Mouse (Mus musculus) kidney, postnatal 0 days (tissue): ENCODE measurements around the gene Uchl4. TPM values are rescaled to one million over a fixed set of nuclear protein-coding genes. Genes with fewer than 3 reads are reported as not detected.

Experiments used
- ATAC-seq: fragments of 200-750 bp; cut with Nextera tagmentation; replicated peaks from 2 replicates; pipeline ENCODE4 v1.8.0; 2017; ENCODE audit warnings: low read depth, moderate number of reproducible peaks, moderate TSS enrichment, moderate library complexity; ENCODE audit not compliant: low FRiP score
- DNase-seq: peaks from one replicate; pipeline ENCODE4 v3.0.0-alpha.2; 2016; ENCODE audit warnings: low spot score
- H3K27ac ChIP-seq: fragments of 300-500 bp; sonication (generic); 2 replicates; pipeline ENCODE4 v1.5.1; 2014; ENCODE audit warnings: mild to moderate bottlenecking
- H3K27me3 ChIP-seq: fragments of 300-500 bp; sonication (generic); 2 replicates; pipeline ENCODE4 v1.6.1; 2014; ENCODE audit warnings: low read length, mixed read lengths; ENCODE audit not compliant: insufficient read depth
- H3K36me3 ChIP-seq: fragments of 300-500 bp; sonication (generic); 2 replicates; pipeline ENCODE4 v1.6.1; 2014; ENCODE audit warnings: low read length, mixed read lengths; ENCODE audit not compliant: insufficient read depth
- H3K4me1 ChIP-seq: fragments of 300-500 bp; sonication (generic); replicated peaks from 2 replicates; pipeline ENCODE4 v1.6.1; 2014; ENCODE audit warnings: antibody characterized with exemption, low read length, mixed read lengths; ENCODE audit not compliant: insufficient read depth
- H3K4me2 ChIP-seq: fragments of 300-500 bp; sonication (generic); 2 replicates; pipeline ENCODE4 v1.6.1; 2014; ENCODE audit warnings: mild to moderate bottlenecking, low read length, moderate library complexity, mixed read lengths
- H3K4me3 ChIP-seq: fragments of 300-500 bp; sonication (generic); replicated peaks from 2 replicates; pipeline ENCODE4 v1.5.1; 2014; ENCODE audit warnings: low read depth, low read length
- H3K9ac ChIP-seq: fragments of 300-500 bp; sonication (generic); 2 replicates; pipeline ENCODE4 v1.6.1; 2014; ENCODE audit warnings: low read depth, low read length
- H3K9me3 ChIP-seq: fragments of 300-500 bp; sonication (generic); replicated peaks from 2 replicates; pipeline ENCODE4 v1.6.1; 2016; ENCODE audit warnings: low read length, inconsistent platforms, mixed read lengths
- CTCF ChIP-seq: IDR thresholded peaks from 2 replicates; pipeline ENCODE4 v1.5.1; 2016; ENCODE audit warnings: antibody characterized with exemption, low read depth, mild to moderate bottlenecking, moderate library complexity
- WGBS: fragments of 180-500 bp; shearing (Covaris S2); extraction: QIAGEN DNeasy Blood & Tissue Kit; methylation state at CpG from one replicate; pipeline ENCODE4 v1.1.7; 2014; 5-methylcytosine and 5-hydroxymethylcytosine counted together
- polyA plus RNA-seq: library from polyadenylated mRNA; unstranded; fragments of >200 nt; fragmentation: Nextera tagmentation; extraction: Ambion mirVana; gene quantifications from 2 replicates; pipeline ENCODE4 v1.2.1, GENCODE M21; 2015

Gene Uchl4
- polyA plus RNA-seq, 1 experiment from 2014 or later, result 1.3 TPM

GRCm38 (mm10) chr9:64236056-64236455, 1.1 kb downstream of the Uchl4 start:
- no peak for ATAC-seq
- H3K27ac ChIP-seq, result no peak overlapping the region
- H3K4me1 ChIP-seq, result peaks cover 30% of the 10 kb centered on the region
- no peak overlapping the region for H3K9ac ChIP-seq
- H3K27me3 ChIP-seq, result no peaks in the 10 kb centered on the region
- no peak overlapping the region for H3K4me3 ChIP-seq
- no peak for TF ChIP-seq CTCF
- no peak for DNase-seq
- 98% methylated on average over 7 of the region's 7 CpGs for WGBS
- H3K9me3 ChIP-seq, result no peaks in the 10 kb centered on the region
- H3K4me2 ChIP-seq, result no peak overlapping the region
- H3K36me3 ChIP-seq, result no peaks in the 10 kb centered on the region

DNA sequence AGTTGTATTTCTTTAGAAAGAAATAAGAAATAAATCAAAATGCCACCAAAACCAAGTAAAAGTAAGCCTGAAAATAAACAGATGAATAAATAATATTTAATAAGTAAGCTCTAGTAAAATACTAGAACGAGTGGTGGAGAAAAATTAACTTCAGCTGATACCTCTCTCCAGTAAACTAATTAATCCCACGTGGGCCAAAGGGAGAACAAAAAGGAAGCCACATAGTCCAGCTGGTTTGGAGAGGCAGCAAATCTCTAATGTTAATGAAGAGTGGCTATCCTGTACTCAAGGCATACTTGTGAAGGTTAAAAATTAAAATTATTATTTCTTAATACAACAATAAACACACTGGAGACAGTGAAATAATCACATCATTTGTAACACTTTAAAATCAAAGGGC, 5.1 kb downstream of the Uchl4 start:
- no peak for DNase-seq
- no peak overlapping the region for H3K9ac ChIP-seq
- H3K4me3 ChIP-seq, result no peak overlapping the region
- H3K27ac ChIP-seq, result no peak overlapping the region
- no peak overlapping the region for H3K4me2 ChIP-seq
- H3K4me1 ChIP-seq, result peaks cover 6% of the 10 kb centered on the region
- no peaks in the 10 kb centered on the region for H3K27me3 ChIP-seq
- no peaks in the 10 kb centered on the region for H3K9me3 ChIP-seq
- H3K36me3 ChIP-seq, result no peaks in the 10 kb centered on the region
- ATAC-seq, result no peak
- WGBS, result 36% methylated on average over 2 of the region's 2 CpGs
- no peak for TF ChIP-seq CTCF

DNA sequence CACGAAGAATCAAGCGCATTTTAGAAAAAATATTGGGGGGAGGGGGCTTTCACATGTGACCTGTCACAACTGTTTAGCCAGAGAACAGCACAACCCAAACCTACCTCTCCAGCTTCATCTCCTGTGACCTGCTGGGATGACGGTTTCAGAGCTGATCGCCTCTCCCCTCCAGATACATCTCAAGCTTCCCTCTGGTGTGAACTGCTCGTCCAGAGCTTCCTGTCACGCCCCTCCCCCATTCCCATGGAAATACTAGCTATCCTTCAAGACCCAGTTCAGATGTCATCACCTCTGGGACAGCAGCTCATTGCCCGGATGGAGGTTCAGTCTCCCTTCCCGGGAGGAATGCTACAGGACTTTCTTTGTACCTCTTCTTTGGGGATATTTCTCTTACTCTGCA, 5.7 kb downstream of the Uchl4 start:
- Histone ChIP-seq H3K4me1 (peaks cover 4% of the 10 kb centered on the region), H3K27ac (no peak overlapping the region), H3K4me2 (no peak overlapping the region), H3K27me3 (no peaks in the 10 kb centered on the region), H3K9me3 (no peaks in the 10 kb centered on the region), H3K4me3 (no peak overlapping the region), H3K9ac (no peak overlapping the region), H3K36me3 (no peaks in the 10 kb centered on the region)
- ATAC-seq, result no peak
- 23% methylated on average over 8 of the region's 8 CpGs for WGBS
- TF ChIP-seq CTCF, result no peak
- peak; percentile 67 for DNase-seq

DNA sequence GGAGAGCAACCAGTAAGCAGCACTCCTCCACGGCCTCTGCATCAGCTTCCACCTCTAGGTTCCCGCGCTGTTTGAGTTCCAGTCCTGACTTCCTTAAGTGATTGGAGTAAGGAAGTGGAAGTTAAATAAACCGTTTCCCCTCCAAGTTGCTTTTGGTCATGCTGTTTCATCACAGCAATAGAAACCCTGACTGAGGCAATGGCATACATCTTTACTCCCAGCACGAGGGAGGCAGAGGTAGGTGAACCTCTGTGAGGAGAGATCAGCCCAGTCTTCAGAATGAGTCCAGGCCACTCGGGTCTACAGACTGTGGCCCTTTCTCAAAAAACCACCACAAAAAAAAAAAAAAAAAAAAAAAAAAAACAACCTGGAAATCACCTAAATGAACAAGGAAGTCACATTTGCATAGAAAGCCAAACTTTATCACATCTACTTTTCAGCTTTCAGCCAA, 7.4 kb downstream of the Uchl4 start:
- ATAC-seq (no peak), DNase-seq (no peak)
- 54% methylated on average over 6 of the region's 6 CpGs for WGBS
- peaks cover 4% of the 10 kb centered on the region for H3K4me1 ChIP-seq
- H3K4me3 ChIP-seq, result no peak overlapping the region
- H3K36me3 ChIP-seq, result no peaks in the 10 kb centered on the region
- H3K27me3 ChIP-seq, result no peaks in the 10 kb centered on the region
- no peak overlapping the region for H3K9ac ChIP-seq
- TF ChIP-seq CTCF, result no peak
- H3K27ac ChIP-seq, result no peak overlapping the region
- H3K9me3 ChIP-seq, result no peaks in the 10 kb centered on the region
- no peak overlapping the region for H3K4me2 ChIP-seq

GRCm38 (mm10) chr9:64249371-64249770, 14.4 kb downstream of the Uchl4 start:
- Histone ChIP-seq H3K27ac (no peak overlapping the region), H3K9ac (no peak overlapping the region), H3K27me3 (no peaks in the 10 kb centered on the region), H3K4me1 (peaks cover 10% of the 10 kb centered on the region; the same call in 1 of the 2 replicates), H3K4me2 (no peak overlapping the region), H3K9me3 (no peaks in the 10 kb centered on the region), H3K36me3 (no peaks in the 10 kb centered on the region), H3K4me3 (no peak overlapping the region)
- no peak for ATAC-seq
- TF ChIP-seq CTCF, result no peak
- WGBS, result 86% methylated on average over 1 of the region's 1 CpGs
- no peak for DNase-seq

DNA sequence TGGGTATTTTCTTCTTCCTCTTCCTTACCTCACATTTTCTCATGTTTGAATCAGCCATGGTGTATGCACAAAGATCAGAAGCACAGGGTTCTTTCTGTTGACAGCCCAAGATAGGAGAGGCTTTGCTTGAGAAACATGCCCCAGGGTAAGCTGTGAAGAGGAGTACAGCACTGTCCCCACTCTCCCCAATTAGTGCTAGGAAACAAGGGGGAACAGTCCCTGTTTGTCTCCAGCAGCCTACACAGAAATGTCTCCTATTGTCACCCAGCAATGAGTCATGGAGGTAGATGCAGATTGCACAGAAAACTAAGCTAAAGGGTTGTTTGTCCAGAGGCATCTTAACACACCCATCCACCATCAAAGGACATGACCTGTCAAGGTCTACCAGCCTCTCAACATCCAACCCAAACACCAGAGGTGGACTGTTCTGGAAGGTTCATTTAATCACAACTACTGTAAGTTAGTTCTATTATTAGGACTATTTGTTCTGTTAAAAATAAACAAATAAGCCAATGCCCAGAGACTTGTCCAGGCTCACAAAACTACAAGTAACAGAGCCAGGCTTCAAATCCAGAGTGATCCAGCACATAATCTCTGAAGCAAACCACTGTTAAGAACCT, 15.2 kb downstream of the Uchl4 start:
- Histone ChIP-seq H3K36me3 (no peaks in the 10 kb centered on the region), H3K4me2 (no peak overlapping the region), H3K9me3 (no peaks in the 10 kb centered on the region), H3K9ac (no peak overlapping the region), H3K27ac (no peak overlapping the region), H3K4me3 (no peak overlapping the region), H3K4me1 (peaks cover 10% of the 10 kb centered on the region; the same call in 1 of the 2 replicates), H3K27me3 (no peaks in the 10 kb centered on the region)
- no peak for DNase-seq
- no peak for ATAC-seq
- TF ChIP-seq CTCF, result no peak

DNA sequence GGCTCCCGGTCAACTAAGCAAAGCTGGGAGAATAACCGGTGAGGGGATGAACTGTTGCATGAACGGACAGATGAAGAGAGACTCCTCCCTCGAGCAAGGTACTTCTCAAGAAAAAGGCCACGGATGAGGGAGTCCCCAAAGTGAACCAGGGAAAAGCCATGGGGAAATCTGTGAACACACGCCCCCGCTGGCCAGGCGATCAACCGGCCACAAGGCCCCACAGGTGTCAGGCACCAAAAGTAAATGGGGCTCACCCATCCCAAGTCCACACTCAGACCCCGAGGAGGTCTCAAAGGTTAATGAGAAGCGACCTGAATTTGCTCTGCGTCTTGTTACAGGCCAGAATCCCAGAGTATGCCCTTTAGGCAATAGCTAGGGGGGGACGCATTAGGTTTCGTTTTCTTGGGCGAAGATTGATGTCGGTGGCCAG, 17.6 kb downstream of the Uchl4 start:
- Histone ChIP-seq H3K9ac (peak overlapping the region; percentile 85), H3K27ac (peak overlapping the region; percentile 92), H3K4me2 (peak overlapping the region; percentile 87), H3K4me3 (peak overlapping the region; percentile 97), H3K4me1 (peaks cover 10% of the 10 kb centered on the region; the same call in 1 of the 2 replicates), H3K9me3 (no peaks in the 10 kb centered on the region), H3K27me3 (no peaks in the 10 kb centered on the region), H3K36me3 (no peaks in the 10 kb centered on the region)
- WGBS, result under 1% methylated on average over 16 of the region's 16 CpGs
- DNase-seq, result peak; percentile 62
- TF ChIP-seq CTCF, result peak; percentile 25; the same call in 1 of the 2 replicates
- 0 out of 2 replicates have a peak, but pooled peaks have one; percentile 6 for ATAC-seq
